Mouse (Mus musculus) olfactory bulb, adult 2 months (tissue): Measurements from ENCODE around the gene Spag6l. TPM values are rescaled to one million over a fixed set of nuclear protein-coding genes. Genes with fewer than 3 reads are reported as not detected.

ENCODE experiments used
- H3K27ac ChIP-seq: fragments of 200-500 bp; 2 replicates; pipeline ENCODE4 v1.5.1; 2012; ENCODE audit warnings: low read depth, low read length; ENCODE audit not compliant: insufficient read depth
- H3K4me1 ChIP-seq: fragments of 200-500 bp; 2 replicates; pipeline ENCODE4 v1.6.1; 2012; ENCODE audit warnings: low read length; ENCODE audit not compliant: control insufficient read depth, insufficient read depth
- H3K4me3 ChIP-seq: fragments of 200-500 bp; 2 replicates; pipeline ENCODE4 v1.5.1; 2012; ENCODE audit warnings: mild to moderate bottlenecking, low read depth, low read length, moderate library complexity; ENCODE audit not compliant: insufficient read depth
- CTCF ChIP-seq: fragments of 200-500 bp; IDR thresholded peaks from 2 replicates; pipeline ENCODE4 v1.5.1; 2012; ENCODE audit warnings: low read depth, mild to moderate bottlenecking, low read length, moderate library complexity; ENCODE audit not compliant: insufficient read depth
- POLR2A ChIP-seq: fragments of 200-500 bp; IDR thresholded peaks from 2 replicates; pipeline ENCODE4 v1.6.1; 2012; ENCODE audit warnings: mild to moderate bottlenecking, low read depth, low read length, moderate library complexity; ENCODE audit not compliant: insufficient read depth
- WGBS: fragments of 180-500 bp; shearing (Covaris S2); methylation state at CpG from one replicate; pipeline ENCODE4 v1.1.7; 2018; 5-methylcytosine and 5-hydroxymethylcytosine counted together
- polyA plus RNA-seq: library from polyadenylated mRNA; stranded (reverse); fragments of >200 nt; gene quantifications from 2 replicates; pipeline ENCODE4 v1.2.4, GENCODE M21; 2012; ENCODE audit warnings: low replicate concordance; ENCODE audit not compliant: missing spikeins, insufficient read depth, insufficient read length

The Spag6l gene
- polyA plus RNA-seq, 1 experiment, result not detected

- H3K4me3 ChIP-seq, result no peak overlapping the region
- TF ChIP-seq CTCF (no peak), POLR2A (no peak)
- H3K27ac ChIP-seq, result no peak overlapping the region
- 96% methylated on average over 1 of the region's 1 CpGs for WGBS
- H3K4me1 ChIP-seq, result no peaks in the 10 kb centered on the region
Observed at GRCm38 (mm10) chr16:16855541-16855940, 26.3 kb upstream of the Spag6l start.

GRCm38 (mm10) chr16:16854836-16855235, 25.6 kb upstream of the Spag6l start:
- Histone ChIP-seq H3K4me3 (no peak overlapping the region), H3K4me1 (no peaks in the 10 kb centered on the region), H3K27ac (no peak overlapping the region)
- no peak for TF ChIP-seq POLR2A
- no peak for TF ChIP-seq CTCF
- 25% methylated on average over 6 of the region's 6 CpGs for WGBS

GRCm38 (mm10) chr16:16852411-16852810, 23.2 kb upstream of the Spag6l start:
- H3K4me1 ChIP-seq, result no peaks in the 10 kb centered on the region
- no peak overlapping the region for H3K4me3 ChIP-seq
- H3K27ac ChIP-seq, result no peak overlapping the region
- TF ChIP-seq CTCF (no peak), POLR2A (no peak)
- WGBS, result 82% methylated on average over 3 of the region's 3 CpGs

GRCm38 (mm10) chr16:16849196-16849595, 19.9 kb upstream of the Spag6l start:
- H3K27ac ChIP-seq, result no peak overlapping the region
- no peak for TF ChIP-seq POLR2A
- TF ChIP-seq CTCF, result no peak
- H3K4me3 ChIP-seq, result no peak overlapping the region
- H3K4me1 ChIP-seq, result no peaks in the 10 kb centered on the region

GRCm38 (mm10) chr16:16829671-16830070, 415 bp upstream of the Spag6l start:
- 79% methylated on average over 3 of the region's 3 CpGs for WGBS
- TF ChIP-seq CTCF (no peak), POLR2A (no peak)
- H3K27ac ChIP-seq, result no peak overlapping the region
- peaks cover 6% of the 10 kb centered on the region; the same call in 1 of the 2 replicates for H3K4me1 ChIP-seq
- no peak overlapping the region for H3K4me3 ChIP-seq

DNA sequence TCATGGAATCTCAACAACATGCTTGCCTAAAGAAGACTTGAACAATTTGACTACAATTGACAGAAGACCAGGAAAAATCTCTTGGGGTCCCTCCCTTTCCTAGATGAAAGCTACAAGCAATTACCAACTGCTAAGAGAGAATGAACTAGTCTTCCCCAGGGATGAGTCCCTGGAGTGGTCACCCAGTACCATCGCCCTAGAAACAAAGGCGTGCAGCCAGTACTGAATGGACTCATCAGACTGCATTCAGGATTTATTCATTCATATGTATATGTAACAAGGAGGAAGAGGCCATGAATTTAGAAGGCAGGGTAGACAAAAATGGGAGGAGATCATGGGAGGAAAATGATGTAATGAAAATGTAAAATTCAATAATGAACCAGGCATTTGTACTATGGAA, 3.0 kb downstream of the Spag6l start:
- WGBS, result 81% methylated on average over 2 of the region's 2 CpGs

DNA sequence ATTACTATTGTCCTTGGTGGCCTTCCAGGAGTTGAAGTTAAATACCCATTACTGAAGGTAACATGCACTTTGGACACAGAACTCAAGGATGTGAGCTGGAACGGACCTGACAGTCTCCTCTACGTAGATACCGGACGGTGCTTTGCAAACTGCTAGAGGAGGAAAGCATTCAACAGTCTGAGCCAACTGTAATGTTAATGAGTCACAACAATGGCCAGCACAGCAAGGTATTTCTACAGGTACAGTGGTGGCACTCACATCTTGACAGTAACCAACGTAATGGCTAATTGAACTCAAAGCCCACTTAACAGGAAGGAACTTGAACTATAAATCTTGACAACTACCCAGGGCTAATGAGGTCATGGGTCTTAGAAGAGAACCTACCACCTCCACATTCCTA, 3.8 kb downstream of the Spag6l start:
- no peak for TF ChIP-seq CTCF
- TF ChIP-seq POLR2A, result no peak
- no peak overlapping the region for H3K4me3 ChIP-seq
- H3K4me1 ChIP-seq, result peaks cover 6% of the 10 kb centered on the region; the same call in 1 of the 2 replicates
- no peak overlapping the region for H3K27ac ChIP-seq
- WGBS, result 43% methylated on average over 5 of the region's 5 CpGs

More for the DNA sequence above, 3.0 kb downstream of the Spag6l start:
- no peak overlapping the region for H3K27ac ChIP-seq
- no peak overlapping the region for H3K4me3 ChIP-seq
- H3K4me1 ChIP-seq, result peaks cover 6% of the 10 kb centered on the region; the same call in 1 of the 2 replicates
- TF ChIP-seq POLR2A, result no peak
- TF ChIP-seq CTCF, result no peak

GRCm38 (mm10) chr16:16806325-16806724, 22.9 kb downstream of the Spag6l start:
- no peak overlapping the region for H3K4me3 ChIP-seq
- 68% methylated on average over 2 of the region's 2 CpGs for WGBS
- H3K27ac ChIP-seq, result no peak overlapping the region
- TF ChIP-seq CTCF, result no peak
- TF ChIP-seq POLR2A, result no peak
- no peaks in the 10 kb centered on the region for H3K4me1 ChIP-seq

Other genes starting within 250 kb of the Spag6l start
- gene Fgd4, start 228.9 kb downstream of the Spag6l start, polyA plus RNA-seq, result not detected in 2 replicates
- gene Olfr19, start 153.1 kb downstream of the Spag6l start, polyA plus RNA-seq, result not detected in 2 replicates
- not detected in 2 replicates for gene Igll1, start 34.5 kb upstream of the Spag6l start, polyA plus RNA-seq
- gene Top3b, start 41.3 kb upstream of the Spag6l start, polyA plus RNA-seq, result not detected in 2 replicates
- gene Vpreb1, start 41.4 kb upstream of the Spag6l start, polyA plus RNA-seq, result not detected in 2 replicates
- not detected in 2 replicates for gene Ppm1f, start 67.0 kb upstream of the Spag6l start, polyA plus RNA-seq
- gene Mapk1, start 153.9 kb upstream of the Spag6l start, polyA plus RNA-seq, result 179 and 489 TPM in 2 replicates
- not detected in 2 replicates for gene Ypel1, start 240.2 kb upstream of the Spag6l start, polyA plus RNA-seq